Mouse (Mus musculus) liver, embryonic 13.5 days (tissue): ENCODE results near the gene Gm42372. TPM values are rescaled to one million over a fixed set of nuclear protein-coding genes. Genes with fewer than 3 reads are reported as not detected.
A peak's percentile ranks its signal among the peaks of the same experiment; 100 is the strongest.

Source experiments
- ATAC-seq: fragments of 200-750 bp; cut with Nextera tagmentation; 2 replicates; pipeline ENCODE4 v1.8.0; 2017; ENCODE audit warnings: low read depth, mild to moderate bottlenecking, moderate number of reproducible peaks, moderate library complexity
- DNase-seq: peaks from one replicate; pipeline ENCODE4 v3.0.0; 2022
- H3K27ac ChIP-seq: fragments of 300-500 bp; sonication (generic); 2 replicates; pipeline ENCODE4 v1.5.1; 2015; ENCODE audit warnings: moderate library complexity, mild to moderate bottlenecking, inconsistent platforms
- H3K27me3 ChIP-seq: fragments of 300-500 bp; sonication (generic); 2 replicates; pipeline ENCODE4 v1.6.1; 2015; ENCODE audit warnings: mild to moderate bottlenecking, inconsistent platforms
- H3K36me3 ChIP-seq: fragments of 300-500 bp; sonication (generic); 2 replicates; pipeline ENCODE4 v1.6.1; 2015; ENCODE audit warnings: mild to moderate bottlenecking, inconsistent platforms
- H3K4me1 ChIP-seq: fragments of 300-500 bp; sonication (generic); replicated peaks from 2 replicates; pipeline ENCODE4 v1.6.1; 2015; ENCODE audit warnings: inconsistent platforms
- H3K4me2 ChIP-seq: fragments of 300-500 bp; sonication (generic); 2 replicates; pipeline ENCODE4 v1.6.1; 2015; ENCODE audit warnings: inconsistent platforms, mild to moderate bottlenecking, moderate library complexity
- H3K4me3 ChIP-seq: fragments of 300-500 bp; sonication (generic); replicated peaks from 2 replicates; pipeline ENCODE4 v1.5.1; 2015; ENCODE audit warnings: mild to moderate bottlenecking, inconsistent platforms
- H3K9ac ChIP-seq: fragments of 300-500 bp; sonication (generic); 2 replicates; pipeline ENCODE4 v1.6.1; 2015; ENCODE audit warnings: mild to moderate bottlenecking, inconsistent platforms
- H3K9me3 ChIP-seq: fragments of 300-500 bp; sonication (generic); replicated peaks from 2 replicates; pipeline ENCODE4 v1.6.1; 2016; ENCODE audit warnings: inconsistent platforms
- WGBS: fragments of 180-500 bp; shearing (Covaris S2); methylation state at CpG from one replicate; pipeline ENCODE4 v1.1.7; 2015; ENCODE audit not compliant: insufficient replicate concordance; 5-methylcytosine and 5-hydroxymethylcytosine counted together
- polyA plus RNA-seq: library from polyadenylated mRNA; unstranded; fragments of >200 nt; fragmentation: Nextera tagmentation; extraction: Ambion mirVana; gene quantifications from 2 replicates; pipeline ENCODE4 v1.2.1, GENCODE M21; 2015

Gm42372 gene
- polyA plus RNA-seq, 1 experiment from 2014 or later = 0.09 TPM

- ATAC-seq (no peak), DNase-seq (no peak)
- Histone ChIP-seq H3K4me1 (peaks cover 68% of the 10 kb centered on the region), H3K4me3 (peak overlapping the region; percentile 94), H3K36me3 (peaks cover 40% of the 10 kb centered on the region), H3K9me3 (no peaks in the 10 kb centered on the region), H3K9ac (peak overlapping the region; percentile 93), H3K4me2 (peak overlapping the region; percentile 81), H3K27me3 (no peaks in the 10 kb centered on the region), H3K27ac (peak overlapping the region; percentile 85)
- whole genome bisulfite sequencing = 50% methylated on average over 9 of the region's 9 CpGs
Observed at GRCm38 (mm10) chr7:17025896-17026622, 43.2 kb downstream of the Gm42372 start.

GRCm38 (mm10) chr7:17026710-17027587, 44.1 kb downstream of the Gm42372 start:
- whole genome bisulfite sequencing = 1% methylated on average over 24 of the region's 24 CpGs
- peak; percentile 63 for DNase-seq
- ATAC-seq = peak; percentile 66

GRCm38 (mm10) chr7:17027588-17028343, 44.9 kb downstream of the Gm42372 start, which contains the start of gene Ppp5c:
Gene Ppp5c (minus strand): TSS chr7:17027924.
- ATAC-seq = peak; percentile 82
- WGBS = under 1% methylated on average over 58 of the region's 58 CpGs
- Histone ChIP-seq H3K4me3 (peak within 1 kb of the TSS; percentile 94), H3K4me1 (peaks cover 58% of the 10 kb centered on the region), H3K27me3 (no peaks in the 10 kb centered on the region), H3K27ac (peak within 1 kb of the TSS; percentile 85), H3K36me3 (peaks cover 33% of the 10 kb centered on the region), H3K4me2 (peak within 1 kb of the TSS; percentile 81), H3K9me3 (no peaks in the 10 kb centered on the region), H3K9ac (peak within 1 kb of the TSS; percentile 93)
- DNase-seq = peak; percentile 82

More at GRCm38 (mm10) chr7:17026710-17027587, 44.1 kb downstream of the Gm42372 start:
- H3K4me1 ChIP-seq = peaks cover 61% of the 10 kb centered on the region
- H3K27me3 ChIP-seq = no peaks in the 10 kb centered on the region
- H3K9ac ChIP-seq = peak overlapping the region; percentile 93
- peak overlapping the region; percentile 94 for H3K4me3 ChIP-seq
- no peaks in the 10 kb centered on the region for H3K9me3 ChIP-seq
- peak overlapping the region; percentile 81 for H3K4me2 ChIP-seq
- peaks cover 36% of the 10 kb centered on the region for H3K36me3 ChIP-seq
- H3K27ac ChIP-seq = peak overlapping the region; percentile 85

- Histone ChIP-seq H3K4me3 (no peak overlapping the region), H3K4me1 (peaks cover 47% of the 10 kb centered on the region), H3K9ac (no peak overlapping the region), H3K27me3 (no peaks in the 10 kb centered on the region), H3K4me2 (peak overlapping the region; percentile 81; the same call in 1 of the 2 replicates), H3K36me3 (peaks cover 34% of the 10 kb centered on the region), H3K9me3 (no peaks in the 10 kb centered on the region), H3K27ac (peak overlapping the region; percentile 85; the same call in 1 of the 2 replicates)
- WGBS = 77% methylated on average over 7 of the region's 7 CpGs
- ATAC-seq = no peak
- no peak for DNase-seq
Observed at GRCm38 (mm10) chr7:17028923-17029322, 46.0 kb downstream of the Gm42372 start.

GRCm38 (mm10) chr7:17030239-17030638, 47.4 kb downstream of the Gm42372 start:
- H3K36me3 ChIP-seq = peaks cover 34% of the 10 kb centered on the region
- H3K4me2 ChIP-seq = no peak overlapping the region
- no peak overlapping the region for H3K9ac ChIP-seq
- DNase-seq (no peak), ATAC-seq (no peak)
- no peaks in the 10 kb centered on the region for H3K9me3 ChIP-seq
- 75% methylated on average over 7 of the region's 7 CpGs for WGBS
- peaks cover 34% of the 10 kb centered on the region for H3K4me1 ChIP-seq
- H3K27me3 ChIP-seq = no peaks in the 10 kb centered on the region
- H3K4me3 ChIP-seq = no peak overlapping the region
- H3K27ac ChIP-seq = no peak overlapping the region

Other genes with a start within 250 kb of the Gm42372 start
- gene Ap2s1, start 244.7 kb upstream of the Gm42372 start, polyA plus RNA-seq = 195 and 202 TPM in 2 replicates
- gene Slc1a5, start 201.7 kb upstream of the Gm42372 start, polyA plus RNA-seq = 92.3 and 93.0 TPM in 2 replicates
- gene Strn4, start 167.2 kb upstream of the Gm42372 start, polyA plus RNA-seq = 32.8 and 34.0 TPM in 2 replicates
- 10.0 and 10.7 TPM in 2 replicates for gene Fkrp, start 166.4 kb upstream of the Gm42372 start, polyA plus RNA-seq
- gene Prkd2, start 140.2 kb upstream of the Gm42372 start, polyA plus RNA-seq = 2.7 and 3.5 TPM in 2 replicates
- 0.15 and 0.17 TPM in 2 replicates for gene Dact3, start 107.8 kb upstream of the Gm42372 start, polyA plus RNA-seq
- 0.67 and 0.81 TPM in 2 replicates for gene Gng8, start 91.3 kb upstream of the Gm42372 start, polyA plus RNA-seq
- gene Ptgir, start 76.6 kb upstream of the Gm42372 start, polyA plus RNA-seq = 1.0 and 1.5 TPM in 2 replicates
- 92.0 and 102 TPM in 2 replicates for gene Calm3, start 59.0 kb upstream of the Gm42372 start, polyA plus RNA-seq
- gene Pnmal2, start 38.4 kb upstream of the Gm42372 start, polyA plus RNA-seq = 0.34 and 0.61 TPM in 2 replicates
- 0.07 and 0.10 TPM in 2 replicates for gene Pnmal1, start 23.4 kb upstream of the Gm42372 start, polyA plus RNA-seq
- gene Ccdc8, start 9.6 kb downstream of the Gm42372 start, polyA plus RNA-seq = 2.8 and 3.6 TPM in 2 replicates
- 54.0 and 61.1 TPM in 2 replicates for gene Ppp5c, start 44.8 kb downstream of the Gm42372 start, polyA plus RNA-seq
- 12.6 and 14.8 TPM in 2 replicates for gene Hif3a, start 79.3 kb downstream of the Gm42372 start, polyA plus RNA-seq
- 0.08 and 0.09 TPM in 2 replicates for gene Psg16, start 91.0 kb downstream of the Gm42372 start, polyA plus RNA-seq
- gene Ceacam3, start 167.2 kb downstream of the Gm42372 start, polyA plus RNA-seq = not detected in 2 replicates
- gene Psg29, start 220.4 kb downstream of the Gm42372 start, polyA plus RNA-seq = not detected in 2 replicates